Mouse (Mus musculus): ENCODE results near the gene Nps. TPM values are rescaled to one million over a fixed set of nuclear protein-coding genes. Genes with fewer than 3 reads are reported as not detected.
A peak's percentile ranks its signal among the peaks of the same experiment; 100 is the strongest.
"Not testable (repeated sequence)": the region's sequence is repeated elsewhere in the genome, so short reads cannot be mapped to it uniquely, and the experiment has no call there.

The Nps gene
- not detected for total RNA-seq (2021)
- long read RNA-seq, experiment 1 = 0 reads
- long read RNA-seq, experiment 2 = 0 reads

DNA sequence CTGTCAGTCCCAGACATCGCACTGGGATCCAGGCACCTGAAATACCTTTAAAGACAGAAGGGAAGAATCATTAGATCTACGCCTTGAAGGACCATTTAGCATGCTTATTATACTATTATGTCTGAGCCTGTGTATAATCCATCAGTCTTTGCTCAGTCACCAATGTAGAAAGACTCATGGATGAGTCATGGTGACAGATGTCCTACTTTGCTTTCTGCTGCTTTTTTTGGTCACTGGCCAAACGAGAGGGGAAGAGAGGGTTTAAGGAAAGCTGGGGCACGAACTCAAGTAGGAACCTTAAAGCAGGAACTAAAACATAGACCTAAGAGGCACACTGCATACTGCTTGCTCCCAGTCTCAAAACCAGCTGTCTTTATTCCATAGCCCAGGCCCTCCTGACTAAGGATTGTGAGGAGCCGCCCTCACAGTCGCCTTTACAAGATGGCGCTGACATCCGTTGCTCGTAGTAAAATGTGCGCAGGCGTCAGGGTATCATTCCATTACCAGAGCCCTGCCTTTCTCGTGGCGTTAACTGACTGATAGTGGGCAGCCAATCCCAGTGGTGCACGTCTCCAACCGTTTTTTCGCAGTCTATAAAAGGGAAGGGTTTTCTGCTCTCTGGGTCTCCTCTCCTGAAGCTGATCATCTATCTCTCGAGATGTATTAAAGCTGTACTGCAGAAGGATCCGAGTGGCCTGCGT, at the start of gene Nps:
Nps (plus strand) TSS at position 651 of the 701 bp plus-strand sequence.
- DNase-seq (ENCODE audit: low spot score in 2 of 2) = not testable (repeated sequence)

DNA sequence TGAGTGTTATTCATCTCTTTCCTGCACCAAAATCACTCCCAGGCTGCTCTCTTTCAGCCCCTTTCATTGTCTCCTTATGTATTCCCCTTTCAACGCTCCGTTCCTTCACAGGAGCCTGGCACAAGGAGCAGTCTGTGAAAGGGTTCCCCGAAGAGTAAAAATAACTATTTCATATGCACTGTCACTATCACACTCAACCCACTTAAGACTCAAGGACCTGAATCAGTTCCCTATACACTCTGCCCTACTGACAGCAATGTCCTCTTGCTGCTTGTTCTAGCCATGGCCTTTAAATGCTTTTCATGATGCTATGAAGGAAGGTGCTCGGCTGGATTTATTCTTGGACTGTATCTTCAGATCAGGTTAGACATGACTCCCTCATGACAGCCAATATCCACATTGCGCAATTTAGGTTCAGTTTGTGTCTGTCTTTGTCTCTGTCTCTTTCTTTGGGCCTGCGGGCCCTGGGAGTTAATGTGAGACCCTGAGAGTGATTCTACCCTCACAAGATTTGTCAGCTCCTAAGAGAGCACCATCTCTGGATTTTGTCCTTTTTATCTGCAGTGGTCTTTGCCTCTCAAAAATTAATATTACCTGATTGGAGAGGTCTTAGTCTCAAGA, 49.4 kb upstream of the Nps start:
- no peak for DNase-seq (ENCODE audit: low spot score in 2 of 2)

DNA sequence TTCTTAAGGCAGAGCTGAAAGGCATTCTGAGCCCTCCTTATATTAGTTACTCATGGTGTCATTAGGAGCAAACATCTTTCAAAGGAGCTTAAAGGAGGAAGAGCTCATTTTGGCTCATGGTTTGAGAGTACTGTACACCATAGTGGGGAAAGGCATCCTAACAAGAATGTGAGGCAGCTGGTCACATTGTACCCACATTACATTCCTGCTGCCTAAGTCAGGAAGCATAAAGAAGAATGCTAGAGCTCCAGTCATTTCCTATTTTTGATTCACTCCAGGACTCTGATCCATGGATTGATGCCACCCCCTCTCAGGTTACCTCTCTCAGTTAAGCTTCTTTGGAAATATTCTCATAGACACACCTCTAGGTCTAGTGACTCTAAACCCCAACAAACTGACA, 48.2 kb upstream of the Nps start:
- DNase-seq (ENCODE audit: low spot score in 2 of 2) = no peak

DNA sequence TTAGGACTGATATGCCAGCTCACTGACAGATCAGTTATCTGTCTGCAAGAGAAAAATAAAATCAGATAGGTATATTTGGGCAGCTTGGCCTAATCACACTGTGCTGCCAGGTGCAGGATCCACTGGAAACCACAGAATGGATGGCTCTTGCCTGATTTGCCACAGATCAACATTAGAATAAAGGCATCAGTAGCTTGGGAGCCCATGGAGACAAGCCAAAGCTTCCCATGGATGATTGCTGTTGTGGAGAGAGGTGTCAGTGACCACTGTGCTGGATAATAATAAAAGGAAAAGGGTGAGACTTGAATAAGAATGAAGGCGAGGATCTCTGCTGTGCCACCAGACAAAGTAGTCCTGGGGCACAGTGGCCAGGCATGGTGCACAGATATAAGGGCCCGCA, 47.7 kb upstream of the Nps start:
- no peak for DNase-seq (ENCODE audit: low spot score in 2 of 2)

DNA sequence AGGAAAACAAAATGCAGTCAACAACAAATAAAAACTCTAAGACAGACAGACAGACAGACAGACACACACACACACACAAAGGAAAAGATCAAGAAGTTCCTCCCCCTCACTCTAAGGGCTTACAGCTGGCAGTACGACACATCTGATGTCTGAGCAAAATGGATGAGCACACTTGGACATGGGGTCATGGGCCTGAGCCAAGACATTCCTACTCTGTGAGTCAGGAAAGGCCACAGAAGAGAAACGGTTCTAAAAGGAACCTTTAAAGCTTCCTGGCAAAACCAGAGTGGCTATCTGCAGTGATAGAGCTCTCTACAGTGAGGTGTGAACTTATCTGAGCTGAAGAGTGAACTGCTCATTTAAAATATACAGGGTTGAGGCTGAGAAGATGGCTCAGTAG, 46.0 kb upstream of the Nps start:
- peak; percentile 30 to 70 for DNase-seq (ENCODE audit: low spot score in 2 of 2)

DNA sequence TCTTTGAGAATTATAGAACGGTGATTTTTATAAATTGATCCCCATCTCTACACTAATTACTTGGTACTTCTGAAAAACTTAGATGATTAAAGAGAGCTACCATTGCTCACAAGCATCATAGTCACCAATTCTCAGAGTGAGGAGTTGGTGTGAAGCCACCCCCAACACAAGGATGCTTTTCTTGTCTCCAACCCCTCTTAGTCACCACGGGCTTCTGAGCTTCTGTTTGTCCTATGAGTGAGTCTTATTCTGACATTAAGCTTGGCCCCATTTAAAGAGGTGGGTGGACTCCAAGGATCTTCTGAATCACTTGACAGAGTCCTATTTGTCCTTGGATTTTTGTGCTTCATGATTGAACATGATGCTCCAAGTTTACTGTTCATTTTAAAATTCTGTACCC, 37.0 kb upstream of the Nps start:
- no peak for DNase-seq (ENCODE audit: low spot score in 2 of 2)

DNA sequence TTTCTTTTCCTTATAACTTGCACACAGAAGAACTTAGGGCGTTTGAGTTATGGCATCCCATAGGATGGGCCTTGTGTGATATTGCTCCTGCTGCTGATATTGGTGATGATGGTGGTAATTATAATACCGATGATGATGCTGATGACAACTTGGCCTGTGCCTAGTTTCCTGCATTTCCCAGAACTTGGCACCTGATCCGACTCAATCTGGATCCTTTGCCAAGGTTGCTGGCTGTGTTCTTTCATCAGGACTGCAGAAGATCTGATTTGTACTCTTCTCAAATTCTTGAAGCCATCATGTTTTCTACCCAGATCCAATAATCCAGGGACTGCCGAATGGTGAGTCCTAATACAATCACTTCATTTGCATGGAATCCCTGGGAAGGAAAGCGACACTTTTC, 32.5 kb upstream of the Nps start:
- no peak for DNase-seq (ENCODE audit: low spot score in 2 of 2)

DNA sequence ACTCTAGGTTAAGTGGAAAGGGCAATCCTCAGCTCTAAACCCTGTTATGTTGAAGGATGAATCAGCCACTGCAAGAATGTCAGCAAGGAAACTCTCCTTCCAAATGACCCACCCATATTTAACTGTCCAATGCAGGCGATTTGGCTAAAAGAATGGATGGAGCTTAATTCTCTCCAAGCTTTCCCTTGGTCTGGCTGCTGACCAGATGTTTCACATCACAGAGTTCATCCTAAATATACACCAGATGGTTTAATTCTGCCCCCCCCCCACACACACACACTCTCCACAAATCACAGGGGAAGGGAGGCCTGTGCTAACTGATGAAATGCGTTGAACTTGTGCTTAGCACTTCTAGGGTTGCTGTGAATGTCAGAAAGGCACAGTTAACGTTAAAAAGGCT, 21.4 kb upstream of the Nps start:
- DNase-seq (ENCODE audit: low spot score in 2 of 2) = peak in 1 of 2 experiments; percentile 48

DNA sequence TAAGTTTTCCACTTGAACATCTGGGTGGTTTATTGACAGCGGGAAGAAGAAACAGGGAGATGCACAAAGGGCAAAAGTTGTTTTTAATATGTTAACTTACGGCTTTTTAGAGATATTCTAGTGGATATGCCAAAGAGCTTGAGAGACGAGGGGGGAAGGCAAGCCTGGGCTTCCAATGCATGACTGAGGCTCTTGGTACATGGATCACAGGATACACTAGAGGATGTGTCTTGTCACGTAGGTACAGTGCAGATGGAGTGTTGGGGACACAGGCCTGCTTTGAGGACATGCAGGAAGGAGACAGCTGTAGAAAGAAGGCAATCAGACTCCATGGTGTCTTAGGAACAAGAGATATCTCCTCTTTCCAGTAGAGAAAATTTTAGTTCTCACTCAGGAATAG, 19.1 kb upstream of the Nps start:
- DNase-seq (ENCODE audit: low spot score in 2 of 2) = no peak

DNA sequence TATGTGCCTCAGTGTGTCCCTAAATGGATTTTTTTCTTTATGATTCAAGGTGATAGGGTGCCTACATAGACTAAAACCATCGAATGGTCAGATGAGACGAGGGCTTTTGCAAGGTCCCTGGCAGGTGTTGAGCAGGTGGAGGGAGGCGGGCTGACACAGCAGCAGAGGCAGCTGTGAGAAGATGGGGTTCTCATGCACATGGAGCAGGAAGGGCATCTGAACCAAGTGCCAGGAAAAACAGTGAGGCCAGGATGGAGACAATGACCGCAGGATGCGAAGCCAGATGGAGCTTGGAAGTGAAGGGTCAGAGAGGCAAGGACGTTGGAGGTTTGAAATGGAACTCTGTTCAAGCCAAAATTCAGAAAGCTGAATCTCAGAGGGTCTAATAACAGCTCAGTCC, 18.5 kb upstream of the Nps start:
- no peak for DNase-seq (ENCODE audit: low spot score in 2 of 2)

DNA sequence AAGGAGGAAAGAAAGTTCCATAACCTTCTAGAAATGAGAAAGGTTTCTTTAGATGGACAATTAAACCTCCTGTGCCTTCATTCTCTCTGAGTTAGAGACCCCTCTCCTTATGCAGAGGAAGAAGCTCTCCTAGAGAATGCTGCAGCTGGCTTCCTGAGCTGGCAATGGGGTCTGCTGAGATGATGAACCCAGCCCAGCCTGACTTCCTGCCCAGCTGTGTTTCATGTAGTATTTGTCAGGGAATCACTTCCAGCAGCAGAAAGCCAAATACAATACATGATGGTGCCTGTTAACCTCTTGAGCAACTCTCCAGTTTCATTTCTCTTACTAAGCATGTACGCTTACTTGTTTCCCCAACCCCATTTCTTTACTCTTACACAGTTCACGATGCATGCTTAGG, 17.9 kb upstream of the Nps start:
- peak in 1 of 2 experiments; percentile 14 for DNase-seq (ENCODE audit: low spot score in 2 of 2)

DNA sequence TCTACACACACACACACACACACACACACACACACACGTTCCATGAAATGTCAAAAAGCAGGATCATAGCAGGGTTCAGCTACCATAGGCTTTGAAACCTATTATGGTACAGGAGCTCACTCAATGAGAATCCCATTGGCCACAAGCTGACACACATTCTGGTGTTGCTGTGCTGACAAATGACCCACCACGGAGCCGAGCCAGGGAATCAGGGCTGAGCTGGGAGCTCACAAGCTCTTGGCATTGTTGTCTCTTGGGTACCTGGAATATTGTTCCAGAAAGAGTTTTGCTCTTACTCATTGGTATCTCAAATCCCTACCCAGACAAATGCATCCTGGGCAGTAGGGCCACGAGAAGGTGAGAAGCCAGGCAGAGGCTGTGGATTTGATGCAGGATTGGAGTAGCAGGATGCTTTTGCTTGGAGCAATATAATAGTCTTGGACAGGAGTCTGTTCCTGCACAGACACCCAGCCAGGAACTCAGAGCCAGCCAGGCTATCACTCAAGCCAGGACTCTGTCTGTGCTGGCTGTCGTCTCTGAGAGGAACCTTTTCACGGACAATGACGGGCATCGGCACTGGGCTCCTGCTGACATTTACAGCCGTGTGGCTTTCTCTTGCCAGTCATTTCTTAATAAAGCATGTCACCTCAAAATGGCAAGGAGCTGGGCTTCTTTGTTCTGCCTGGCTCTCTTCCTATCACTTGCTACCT, 14.2 kb upstream of the Nps start:
- no peak for DNase-seq (ENCODE audit: low spot score in 2 of 2)

DNA sequence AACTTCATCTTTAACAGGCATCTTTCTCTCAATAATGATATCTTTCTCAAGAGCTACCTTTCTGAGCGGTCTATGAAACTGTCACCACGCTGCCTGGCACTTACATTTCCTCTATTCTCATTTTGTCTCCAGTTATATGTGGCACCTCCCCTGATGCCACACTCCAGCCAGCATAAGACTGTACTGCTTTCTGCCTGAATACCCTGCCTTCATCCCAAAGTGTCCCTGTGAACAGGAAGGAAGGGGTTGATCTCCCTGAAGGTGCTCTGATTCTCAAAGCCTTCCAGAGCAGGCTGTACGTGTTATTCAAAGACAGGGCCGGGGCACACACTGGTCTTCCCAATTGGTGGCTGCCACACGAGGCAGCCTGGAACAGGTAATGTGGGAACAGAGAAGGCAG, 12.1 kb upstream of the Nps start:
- no peak for DNase-seq (ENCODE audit: low spot score in 2 of 2)

DNA sequence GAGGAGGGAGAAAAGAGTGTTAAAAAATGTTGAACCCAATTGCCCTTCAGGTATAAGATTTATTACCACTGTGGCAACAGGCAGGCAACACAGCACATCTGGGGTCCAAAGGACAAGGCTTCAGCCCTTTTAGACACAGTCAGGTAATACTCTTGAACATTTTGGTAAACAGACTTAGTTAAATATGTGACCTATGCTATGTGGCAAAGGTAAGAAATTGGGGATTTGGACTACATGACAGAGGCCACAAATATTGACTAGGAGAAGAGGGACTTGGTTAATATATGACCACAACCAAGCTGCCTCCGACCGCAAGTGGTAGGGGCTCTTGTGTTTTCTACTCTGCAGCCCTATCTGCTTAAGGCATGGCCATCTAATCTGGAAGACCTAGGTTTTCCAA, 5.3 kb upstream of the Nps start:
- DNase-seq (ENCODE audit: low spot score in 2 of 2) = no peak

DNA sequence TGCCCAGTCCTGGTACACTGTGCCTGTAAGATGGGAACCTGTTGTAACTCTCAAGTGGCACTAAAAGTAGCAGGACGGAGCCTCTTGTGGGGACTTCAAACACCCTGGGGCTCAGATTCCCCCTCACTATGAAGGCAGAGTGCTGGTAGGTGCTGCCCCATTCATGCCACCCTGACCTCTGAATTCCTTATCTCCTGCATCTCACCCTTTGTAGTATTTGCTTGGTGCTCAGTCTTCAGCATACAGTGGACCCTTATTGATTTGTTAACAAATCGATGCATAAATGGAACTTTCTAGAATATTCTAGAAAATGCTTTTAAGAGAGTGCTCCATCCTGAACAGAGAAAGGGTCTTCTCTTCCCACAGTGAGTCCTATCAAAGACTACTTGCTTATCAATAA, 4.1 kb upstream of the Nps start:
- no peak for DNase-seq (ENCODE audit: low spot score in 2 of 2)

DNA sequence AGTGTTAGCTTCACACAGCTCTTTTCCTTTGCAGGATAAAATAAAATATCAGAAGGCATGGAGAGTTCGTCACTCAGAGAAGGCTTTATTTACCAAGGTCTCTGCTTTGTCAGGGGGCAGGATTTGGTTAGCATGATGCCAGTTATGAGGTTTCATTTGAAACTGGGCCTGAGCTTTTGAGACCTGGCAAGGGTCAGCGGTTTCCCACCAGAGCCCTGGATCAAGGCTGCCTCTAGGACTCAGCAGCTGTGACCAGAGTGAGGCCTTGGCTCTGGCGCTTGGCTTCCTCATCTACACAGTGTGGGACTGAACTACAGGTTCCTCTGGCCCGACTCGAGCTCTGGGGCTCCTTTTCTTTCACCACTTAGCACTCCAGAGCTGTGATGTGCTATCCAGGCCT, 12.5 kb downstream of the Nps start:
- DNase-seq (ENCODE audit: low spot score in 2 of 2) = no peak

DNA sequence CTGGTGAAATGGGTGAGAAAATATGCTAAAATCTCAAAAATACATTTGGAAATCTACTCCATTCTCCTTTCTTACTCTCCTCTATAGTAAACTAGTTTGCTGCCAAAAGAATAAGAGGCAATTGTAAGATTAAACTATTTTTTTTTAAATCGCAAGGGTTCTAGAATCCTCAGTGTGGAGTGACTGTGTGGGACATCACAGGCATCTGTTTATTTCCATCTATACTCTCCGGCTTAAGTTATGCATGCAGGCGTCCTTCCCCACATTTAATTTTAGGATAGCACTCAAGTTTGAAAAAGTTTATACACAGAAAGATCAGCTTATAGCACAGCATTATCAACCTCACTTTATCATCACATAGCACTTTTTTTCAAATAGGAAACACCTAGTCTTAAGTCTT, 24.7 kb downstream of the Nps start:
- no peak for DNase-seq (ENCODE audit: low spot score in 2 of 2)

DNA sequence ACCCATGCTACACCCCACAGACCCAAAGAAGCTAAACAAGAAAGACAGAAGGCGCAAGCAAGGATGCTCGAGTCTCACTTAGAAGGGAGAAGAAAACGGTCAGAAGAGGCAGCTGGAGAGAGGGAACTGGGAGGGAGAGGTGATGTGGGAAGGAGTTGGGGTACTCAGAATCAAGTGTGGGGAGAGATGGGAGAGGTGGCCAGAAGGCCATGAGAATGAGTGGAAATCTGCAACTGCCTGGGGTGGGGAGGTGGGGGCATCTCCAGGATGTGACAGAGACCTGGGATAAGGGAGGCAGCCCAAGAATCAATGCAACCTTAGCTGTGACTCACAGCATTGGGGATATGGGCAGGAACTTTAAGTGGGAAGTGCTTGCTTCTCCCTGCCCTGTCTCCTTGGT, 31.5 kb downstream of the Nps start:
- no peak for DNase-seq (ENCODE audit: low spot score in 2 of 2)

DNA sequence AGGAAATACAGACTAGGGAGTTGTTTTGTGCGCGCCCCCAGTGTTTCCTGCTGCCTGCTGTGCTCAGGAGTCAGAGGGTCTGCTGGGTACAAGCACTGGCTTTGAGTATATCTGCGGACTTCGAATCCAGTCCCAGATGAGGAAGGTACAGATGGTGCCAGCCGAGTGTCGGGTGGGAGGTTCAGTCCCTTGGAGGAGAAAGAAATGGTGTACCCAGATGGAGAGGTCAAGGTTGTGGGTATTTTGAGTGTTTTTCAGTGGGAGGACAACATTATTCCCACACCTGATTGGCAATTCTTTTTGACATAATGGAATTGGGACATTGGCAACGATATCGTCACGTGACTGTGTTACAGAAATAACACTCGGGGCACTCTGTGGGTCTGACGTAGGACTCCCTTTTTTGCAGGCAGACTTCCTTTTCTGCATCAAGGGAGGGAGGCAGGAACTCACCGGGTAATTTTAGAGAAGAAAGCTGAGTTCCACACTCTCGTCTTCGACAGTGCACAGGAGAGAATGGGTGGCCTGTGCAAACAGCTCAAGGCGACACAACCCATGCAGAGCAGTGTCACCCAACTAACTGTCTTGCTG, 33.2 kb downstream of the Nps start:
- no peak for DNase-seq (ENCODE audit: low spot score in 2 of 2)

DNA sequence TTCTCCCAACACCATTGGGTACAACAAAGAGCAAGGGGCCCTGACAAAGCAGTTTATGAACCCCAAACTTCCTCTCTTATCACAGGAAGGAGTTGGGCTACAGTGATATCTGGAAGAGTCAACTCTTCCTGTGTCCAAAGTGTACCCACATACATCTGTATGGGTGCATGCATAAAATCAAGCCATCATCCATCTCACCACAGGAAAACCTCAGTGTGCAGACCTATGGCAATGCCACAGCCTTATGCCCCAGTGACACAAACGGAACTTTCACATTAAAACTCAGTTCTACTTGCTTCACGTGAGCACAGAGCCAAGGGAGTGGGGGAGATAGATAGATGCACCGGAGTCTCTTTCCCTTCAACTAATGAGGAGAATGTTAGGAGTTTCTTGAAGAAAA, 36.0 kb downstream of the Nps start:
- DNase-seq (ENCODE audit: low spot score in 2 of 2) = no peak

DNA sequence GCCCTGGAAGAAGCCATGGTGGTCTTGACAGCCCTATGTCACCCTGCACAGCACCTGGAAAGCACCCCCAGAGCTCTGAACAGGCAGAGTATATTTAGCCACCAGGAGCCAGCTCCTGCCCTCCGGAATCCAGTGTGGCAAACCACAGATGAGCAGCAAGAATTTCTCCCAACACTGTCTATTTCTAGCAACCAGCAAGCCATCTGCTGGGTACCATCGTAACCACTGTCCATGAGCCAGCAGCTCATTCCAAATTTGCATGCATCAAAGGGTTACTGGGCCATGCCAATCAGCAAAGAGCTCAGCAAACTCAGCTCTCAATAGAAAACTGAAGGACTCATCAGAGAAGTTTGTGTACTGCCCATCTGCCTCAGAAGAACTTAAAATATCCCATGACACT, 46.0 kb downstream of the Nps start:
- no peak for DNase-seq (ENCODE audit: low spot score in 2 of 2)
